Mouse (Mus musculus) skeletal muscle tissue, adult 2 months (tissue): ENCODE results near the gene Triobp.

Experiments used
- DNase-seq: peaks from one replicate; pipeline ENCODE4 v3.0.0-alpha.2; 2012; ENCODE audit warnings: low read depth, low spot score

The Triobp gene

DNA sequence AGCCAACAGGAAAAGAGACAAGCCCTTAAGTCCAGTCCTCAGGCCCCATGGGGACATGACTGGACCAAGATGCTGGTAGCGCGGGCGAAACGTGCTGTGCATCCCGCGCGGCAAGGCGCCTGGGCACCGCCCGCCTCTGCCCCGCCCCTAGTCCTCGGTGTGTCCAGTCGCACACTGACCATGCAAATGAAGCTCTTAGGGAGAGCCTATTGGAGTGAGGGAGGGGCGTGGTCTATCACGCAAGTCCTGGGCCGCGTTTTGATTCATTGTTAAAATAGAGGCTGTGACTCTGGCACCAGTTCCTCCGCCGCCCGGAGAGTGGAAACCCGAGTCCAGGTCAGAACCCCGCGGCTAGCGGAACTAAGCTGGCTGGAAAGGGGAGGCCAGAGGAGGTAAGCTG lies at the start of gene Triobp:
TSS of gene Triobp (plus strand) at position 68 of the 400 bp plus-strand sequence.
- peak; percentile 88 for DNase-seq

DNA sequence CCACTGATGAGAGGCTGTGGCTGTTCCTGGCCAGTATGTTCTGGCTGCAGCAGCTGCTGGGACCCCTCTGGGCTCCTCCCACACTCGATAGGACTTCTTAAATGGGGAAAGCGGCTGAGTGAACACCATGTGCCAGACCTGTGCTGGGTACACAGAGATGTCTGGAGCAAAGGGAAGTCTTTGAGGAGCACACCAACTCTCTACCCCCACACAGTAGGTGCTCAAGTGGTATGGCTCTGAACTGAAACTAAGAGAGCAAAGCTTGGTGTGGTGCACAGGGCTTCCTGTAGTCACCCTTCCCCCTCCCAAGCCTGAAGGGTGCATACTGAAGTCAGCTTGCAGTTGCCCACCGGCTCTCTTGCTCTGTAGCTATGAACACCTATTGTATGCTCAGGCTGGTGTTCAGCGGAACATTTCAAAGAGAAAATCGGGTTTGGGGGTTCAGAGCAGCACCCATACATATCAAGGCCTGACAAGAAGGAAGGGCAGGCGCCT lies 49.0 kb upstream of the Triobp start:
- no peak for DNase-seq

GRCm38 (mm10) chr15:78899409-78899739 lies 48.1 kb upstream of the Triobp start, which contains the start of gene Gm49510:
Gene Gm49510 (plus strand): TSS chr15:78899667.
- no peak for DNase-seq

- no peak for DNase-seq
Measured at GRCm38 (mm10) chr15:78899740-78900584, 47.6 kb upstream of the Triobp start, which contains the start of gene Sh3bp1. Gene Sh3bp1 (plus strand): TSS chr15:78899768.

- DNase-seq: no peak
Measured at GRCm38 (mm10) chr15:78900585-78901421, 46.7 kb upstream of the Triobp start.

DNA sequence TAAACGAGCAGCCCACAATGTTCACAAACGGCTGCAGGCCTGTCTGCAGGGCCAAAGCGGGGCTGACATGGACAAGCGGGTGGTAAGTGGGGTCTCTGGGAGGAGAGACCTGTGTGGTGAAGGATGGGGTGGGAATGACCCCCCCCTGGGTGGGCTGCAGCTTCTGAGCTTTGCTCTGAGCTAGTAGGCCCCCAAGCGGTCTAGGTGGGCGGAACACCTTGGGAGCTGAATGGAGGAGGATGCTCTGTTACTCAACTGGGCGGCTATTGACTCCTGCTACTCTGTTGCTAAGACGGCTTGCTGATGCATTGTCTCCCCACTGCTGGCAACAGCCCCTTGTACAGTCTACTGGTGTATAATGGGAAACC lies 46.1 kb upstream of the Triobp start:
- no peak for DNase-seq

DNA sequence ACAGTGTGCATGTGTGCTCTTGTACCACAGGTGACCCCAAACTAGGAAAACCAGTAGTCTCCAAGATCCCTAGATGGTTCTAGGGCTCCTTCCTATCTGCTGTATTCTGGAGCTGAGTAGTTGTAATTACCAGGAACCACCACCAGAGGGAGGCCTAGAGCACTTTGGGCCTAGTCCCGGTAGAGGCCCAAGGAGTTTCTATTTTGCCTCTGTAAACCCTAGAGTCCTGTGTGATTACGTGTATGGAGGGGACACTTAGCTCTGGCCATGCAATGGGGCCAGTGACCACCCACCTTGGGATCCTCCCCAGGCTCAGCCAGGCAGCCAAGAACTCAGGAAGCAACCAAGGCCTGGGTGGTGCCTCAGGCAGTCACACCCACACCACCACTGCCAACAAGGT lies 44.3 kb upstream of the Triobp start:
- DNase-seq: peak; percentile 72

DNA sequence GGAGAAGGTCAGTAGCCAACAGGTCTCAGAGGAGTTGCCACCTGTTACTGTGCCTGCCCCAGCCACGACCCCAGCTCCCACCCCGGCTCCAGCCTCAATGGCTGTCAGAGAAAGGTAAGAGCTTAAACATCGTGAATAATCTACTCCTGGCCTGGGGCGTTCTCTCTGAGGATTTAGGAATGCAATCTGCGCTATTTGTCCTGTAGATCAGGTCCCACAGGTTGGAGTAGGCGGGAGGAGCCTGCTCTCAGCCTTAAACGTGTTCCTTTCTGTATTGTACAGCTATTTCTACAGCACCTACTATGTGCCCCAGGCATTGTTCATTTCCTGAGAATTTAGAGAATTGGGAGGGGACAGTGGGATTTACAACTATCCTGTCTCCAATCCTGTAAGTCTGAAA lies 39.1 kb upstream of the Triobp start:
- no peak for DNase-seq

GRCm38 (mm10) chr15:78908982-78909381 lies 38.5 kb upstream of the Triobp start:
- no peak for DNase-seq

- no peak for DNase-seq
Measured at GRCm38 (mm10) chr15:78912040-78912439, 35.5 kb upstream of the Triobp start.

DNA sequence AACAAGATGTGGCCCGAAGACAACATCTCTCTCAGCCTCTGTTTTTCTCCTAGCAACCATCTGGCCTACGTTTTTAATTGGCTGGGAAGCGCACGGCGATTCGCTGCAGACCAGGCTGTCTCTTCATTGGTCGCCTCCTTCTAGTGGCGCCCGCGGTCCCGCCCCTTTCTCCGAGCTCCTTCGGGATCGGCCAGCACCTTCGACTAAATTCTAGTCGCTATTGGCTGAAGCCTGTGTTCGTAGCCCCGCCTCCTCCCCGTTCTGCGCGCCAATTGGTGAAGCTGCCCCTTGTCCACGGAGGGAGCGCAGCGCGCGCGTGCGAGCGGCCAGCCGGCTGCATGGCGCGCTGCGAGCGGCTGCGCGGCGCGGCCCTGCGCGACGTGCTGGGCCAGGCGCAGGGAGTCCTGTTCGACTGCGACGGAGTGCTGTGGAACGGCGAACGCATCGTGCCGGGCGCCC lies 33.9 kb upstream of the Triobp start, which contains the start of gene Pdxp:
TSS of gene Pdxp (plus strand) at position 288 of the 459 bp plus-strand sequence.
- peak; percentile 91 for DNase-seq

DNA sequence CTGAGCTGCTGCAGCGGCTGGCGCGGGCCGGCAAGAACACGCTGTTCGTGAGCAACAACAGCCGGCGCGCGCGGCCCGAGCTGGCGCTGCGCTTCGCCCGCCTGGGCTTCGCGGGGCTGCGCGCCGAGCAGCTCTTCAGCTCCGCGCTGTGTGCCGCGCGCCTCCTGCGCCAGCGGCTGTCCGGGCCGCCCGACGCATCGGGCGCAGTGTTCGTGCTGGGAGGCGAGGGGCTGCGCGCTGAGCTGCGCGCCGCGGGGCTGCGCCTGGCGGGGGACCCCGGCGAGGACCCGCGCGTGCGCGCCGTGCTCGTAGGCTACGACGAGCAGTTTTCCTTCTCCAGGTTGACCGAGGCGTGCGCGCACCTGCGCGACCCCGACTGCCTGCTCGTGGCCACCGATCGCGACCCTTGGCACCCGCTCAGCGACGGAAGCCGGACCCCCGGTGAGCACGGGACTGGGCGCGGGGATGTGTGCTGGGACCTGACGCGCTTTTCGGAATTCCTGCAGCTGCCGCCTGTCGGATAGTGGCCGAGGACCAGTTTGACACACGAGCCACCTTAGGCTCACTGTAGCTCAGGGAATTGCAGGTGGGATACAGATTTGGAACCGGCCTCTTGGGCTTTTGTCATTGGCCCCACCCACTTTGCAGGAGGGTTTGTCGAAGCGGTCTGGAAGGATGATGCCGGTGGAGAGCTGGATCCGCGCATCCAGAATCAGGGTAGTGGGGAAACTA lies 33.3 kb upstream of the Triobp start:
- no peak for DNase-seq

DNA sequence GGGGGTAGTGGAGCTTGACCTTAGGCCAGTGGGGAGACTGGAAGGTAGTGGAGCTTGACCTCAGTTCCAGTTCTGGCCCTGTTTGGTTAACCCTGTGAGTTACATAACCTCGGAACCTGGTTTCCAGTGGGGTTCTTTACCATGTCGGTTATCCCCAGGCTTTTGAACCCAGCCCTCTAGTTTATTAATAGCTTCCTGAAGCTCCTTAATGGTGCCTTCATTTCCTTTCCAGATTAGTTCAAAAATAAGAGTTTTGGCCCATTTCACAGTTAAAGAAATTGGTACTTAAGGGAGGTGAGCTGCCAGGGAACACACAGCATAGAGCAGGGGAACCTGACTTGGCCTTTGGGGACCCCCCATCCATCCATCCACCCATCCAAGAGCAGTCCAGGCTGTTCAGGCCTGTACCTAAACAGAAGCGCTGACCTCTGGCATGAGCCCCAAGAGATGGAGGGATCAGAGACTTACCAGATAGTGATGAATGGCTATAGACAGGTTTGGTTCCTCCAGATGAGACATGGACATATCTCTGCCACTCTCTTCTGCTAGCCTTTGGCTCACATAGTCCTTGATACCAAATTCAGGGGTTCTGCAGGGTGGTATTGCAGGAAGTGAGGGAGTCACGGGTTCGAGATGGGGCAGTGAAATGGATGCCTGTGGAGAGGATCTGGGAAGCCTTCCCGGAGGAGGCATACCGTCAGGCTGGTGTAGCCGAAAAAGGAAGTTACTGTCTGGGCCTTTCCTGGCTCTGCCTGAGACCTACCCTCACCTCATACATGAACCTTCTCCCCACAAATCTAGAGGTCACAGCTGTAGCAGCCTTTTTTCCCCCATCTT lies 32.5 kb upstream of the Triobp start:
- no peak for DNase-seq

DNA sequence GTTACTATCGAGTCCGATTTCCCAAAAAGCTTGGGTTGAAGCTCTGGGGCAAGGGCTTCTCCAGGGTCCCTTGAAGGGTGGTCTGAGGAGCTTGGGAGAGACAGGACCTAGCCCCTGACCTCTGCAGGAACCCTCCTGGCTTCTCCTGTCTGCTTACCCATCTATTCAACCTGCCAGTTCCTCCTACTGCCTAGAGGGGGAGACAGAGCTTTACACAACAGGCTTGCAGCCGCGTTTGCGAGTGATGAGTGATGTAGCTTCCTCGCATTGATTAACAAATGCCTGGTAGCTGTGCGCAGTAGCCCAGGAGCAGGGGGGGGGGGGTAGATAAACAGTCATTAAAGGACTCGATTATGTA lies 31.9 kb upstream of the Triobp start:
- peak; percentile 73 for DNase-seq

DNA sequence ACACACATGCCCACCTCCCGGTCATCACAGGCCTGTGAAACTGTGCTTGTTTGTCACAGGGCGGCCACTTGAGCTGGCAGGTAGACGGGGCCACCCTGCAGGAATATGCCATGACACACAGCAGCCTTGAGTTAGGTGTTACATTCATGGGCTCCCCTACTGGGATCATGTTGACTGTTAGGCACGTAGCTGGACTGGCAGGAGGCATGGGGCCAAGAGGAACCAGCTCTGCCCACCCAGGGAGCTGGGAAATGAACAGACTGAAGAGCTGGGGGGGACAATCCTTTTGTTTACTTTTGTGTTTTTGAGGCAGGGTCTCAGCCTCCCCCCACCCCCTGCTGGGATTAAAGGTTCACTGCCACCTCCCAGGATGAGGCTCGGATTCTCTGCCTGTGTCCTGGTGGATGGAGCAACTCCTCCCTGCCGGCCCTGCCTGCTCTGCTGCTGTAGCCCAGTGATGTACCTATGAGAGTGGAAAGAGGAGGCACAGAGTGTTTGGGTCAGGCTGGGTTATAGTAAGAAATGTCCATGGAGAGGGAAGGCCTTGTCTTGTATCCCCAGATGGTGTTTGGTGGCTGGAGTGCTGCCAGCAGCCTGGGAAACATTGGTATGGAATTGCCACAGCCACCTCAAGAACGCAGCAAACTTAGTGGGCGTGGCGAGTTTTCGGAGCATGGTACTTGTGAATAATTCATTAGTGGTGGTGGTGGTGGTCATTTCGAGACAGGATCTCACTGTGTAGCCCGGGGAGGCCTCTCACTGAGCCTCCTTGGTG lies 31.3 kb upstream of the Triobp start:
- no peak for DNase-seq

GRCm38 (mm10) chr15:78918126-78918525 lies 29.4 kb upstream of the Triobp start:
- DNase-seq: no peak

GRCm38 (mm10) chr15:78919914-78920313 lies 27.6 kb upstream of the Triobp start:
- no peak for DNase-seq

DNA sequence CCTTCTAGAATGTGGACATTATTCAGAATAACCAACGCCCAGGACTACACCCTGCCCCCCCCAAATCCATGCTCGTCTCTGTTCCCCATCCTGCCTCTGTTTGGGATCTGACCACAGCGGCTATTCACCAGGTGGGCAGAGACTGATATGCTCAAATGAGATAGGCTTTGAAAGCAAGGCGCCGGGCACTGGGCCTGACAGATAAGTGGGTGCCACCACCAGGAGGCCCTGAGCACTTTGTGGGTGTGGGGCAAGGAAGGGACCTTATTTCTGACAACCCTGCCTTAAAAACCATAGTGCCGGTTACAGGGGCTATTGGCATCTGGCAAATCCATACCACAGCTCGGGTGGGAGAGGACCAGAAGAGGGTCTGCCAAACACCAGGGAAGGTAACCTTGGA lies 24.8 kb upstream of the Triobp start:
- DNase-seq: no peak

- no peak for DNase-seq
Measured at GRCm38 (mm10) chr15:78923585-78923984, 23.9 kb upstream of the Triobp start.

GRCm38 (mm10) chr15:78925129-78925528 lies 22.4 kb upstream of the Triobp start:
- no peak for DNase-seq
